Mouse (Mus musculus) CH12.LX (cell line): ENCODE data around the gene Mbl2. TPM values are rescaled to one million over a fixed set of nuclear protein-coding genes. Genes with fewer than 3 reads are reported as not detected.

Experiments
- DNase-seq: peaks from one replicate; pipeline ENCODE4 v3.0.0-alpha.2; 2013; ENCODE audit errors: extremely low read depth
- H3K27ac ChIP-seq: 2 replicates; pipeline ENCODE4 v1.5.1; 2012; ENCODE audit warnings: low read depth, mild to moderate bottlenecking, control low read depth, moderate library complexity; ENCODE audit not compliant: insufficient read depth
- H3K27me3 ChIP-seq: replicated peaks from 2 replicates; pipeline ENCODE3; 2012; ENCODE audit warnings: inconsistent platforms
- H3K36me3 ChIP-seq, 2 experiments: replicated peaks in 1 of 2; 2 replicates each; pipeline versions ENCODE3 to v1.6.1; 2012; ENCODE audit warnings: inconsistent platforms in 1 of 2, low read length in 1 of 2, mild to moderate bottlenecking in 1 of 2, mixed read lengths in 1 of 2, moderate library complexity in 1 of 2; ENCODE audit not compliant: control insufficient read depth in 1 of 2, insufficient read depth in 1 of 2
- H3K4me1 ChIP-seq, 2 experiments: 2 replicates each; pipeline ENCODE4 v1.6.1; 2012; ENCODE audit warnings: inconsistent platforms in 1 of 2, moderate library complexity in 1 of 2; ENCODE audit not compliant: insufficient read depth in 2 of 2, control insufficient read depth in 1 of 2
- H3K4me2 ChIP-seq: 2 replicates; pipeline ENCODE4 v1.6.1; 2012; ENCODE audit warnings: low read depth, mild to moderate bottlenecking, control low read depth; ENCODE audit not compliant: poor library complexity, insufficient read depth, severe bottlenecking
- H3K4me3 ChIP-seq, 3 experiments: fragments of 150-350 bp in 1 of 3; sonication (generic) in 1 of 3; replicated peaks in 1 of 3; 2 replicates each; pipeline versions ENCODE3 to v1.5.1; 2011 to 2012; ENCODE audit warnings: low read depth in 2 of 3, low read length in 2 of 3, mild to moderate bottlenecking in 2 of 3, moderate library complexity in 2 of 3, control low read depth in 1 of 3, improper control_type of control experiment in 1 of 3, inconsistent platforms in 1 of 3, mixed read lengths in 1 of 3; ENCODE audit not compliant: poor library complexity in 1 of 3
- H3K79me2 ChIP-seq: replicated peaks from 2 replicates; pipeline ENCODE4 v1.6.1; 2012; ENCODE audit warnings: mild to moderate bottlenecking, moderate library complexity; ENCODE audit not compliant: control insufficient read depth, poor library complexity, insufficient read depth, severe bottlenecking; ENCODE audit errors: extremely low read depth
- H3K9ac ChIP-seq: 2 replicates; pipeline ENCODE4 v1.6.1; 2012; ENCODE audit warnings: low read depth, mild to moderate bottlenecking, control low read depth, moderate library complexity; ENCODE audit not compliant: insufficient read depth
- H3K9me3 ChIP-seq: replicated peaks from 2 replicates; pipeline ENCODE3; 2012; ENCODE audit warnings: low read length, inconsistent platforms, mixed read lengths
- NELFE ChIP-seq: IDR thresholded peaks from 2 replicates; pipeline ENCODE4 v1.6.1; 2011; ENCODE audit warnings: low read depth, low read length, improper control_type of control experiment
- dilution Hi-C: fragments of 300-500 bp; cut with MboI; formaldehyde crosslinking; loops from 2 replicates; pipeline ENCODE4 v1.14.3; 2020; ENCODE audit warnings: low sequenced_read_pairs; ENCODE audit not compliant: extremely low pct_unique_long_range_greater_than_20kb, extremely low pct_ligation_motif_present
- in situ Hi-C: fragments of 300-500 bp; cut with MboI; formaldehyde crosslinking; loops from 3 replicates; pipeline ENCODE4 v1.14.3; 2019; ENCODE audit warnings: low sequenced_read_pairs, low pct_ligation_motif_present, low pct_unique_long_range_greater_than_20kb, mixed read lengths
- polyA plus RNA-seq: library from polyadenylated mRNA; unstranded; fragments of >175 nt; gene quantifications from 2 replicates; pipeline ENCODE4 v1.2.1, GENCODE M21; 2012; ENCODE audit warnings: low read depth; ENCODE audit not compliant: insufficient read length
- total RNA-seq, 2 experiments: library from RNA; depleted of rRNA; stranded (reverse); fragments of 300-350 nt in 1 of 2; fragments of >200 nt in 1 of 2; gene quantifications; 2 replicates each; pipeline ENCODE4 v1.2.3; 2012 to 2014

Mbl2 gene
- total and polyA plus RNA-seq, 3 experiments, result not detected

- in situ Hi-C loops, result no loop called here
- dilution Hi-C loops, result no loop called here
- H3K9me3 ChIP-seq, result no peaks in the 10 kb centered on the region
- H3K4me1 ChIP-seq, result peaks cover 0 to 9% of the 10 kb centered on the region in 2 experiments; a peak in 2 of 4 replicates
- H3K27me3 ChIP-seq, result no peaks in the 10 kb centered on the region
- no peak overlapping the region for H3K27ac ChIP-seq
- no peaks in the 10 kb centered on the region for H3K36me3 ChIP-seq
- H3K79me2 ChIP-seq, result no peaks in the 10 kb centered on the region
- no peak for DNase-seq
- H3K9ac ChIP-seq, result no peak overlapping the region
- H3K4me3 ChIP-seq, result no peak overlapping the region
- no peak for TF ChIP-seq NELFE
- no peak overlapping the region for H3K4me2 ChIP-seq
These were observed 55.3 kb downstream of the Mbl2 start for GRCm38 (mm10) chr19:30287899-30288490.

Other genes with a start within 250 kb of the Mbl2 start
- not detected in 2 replicates for gene Trpd52l3, start 229.2 kb upstream of the Mbl2 start, total RNA-seq (2012; rRNA removed)
- not detected in 2 replicates for gene Trpd52l3, start 229.2 kb upstream of the Mbl2 start, total RNA-seq (2014; rRNA removed)
- not detected in 2 replicates for gene Trpd52l3, start 229.2 kb upstream of the Mbl2 start, polyA plus RNA-seq
- 26.7 and 29.0 TPM in 2 replicates for gene Uhrf2, start 202.4 kb upstream of the Mbl2 start, total RNA-seq (2012; rRNA removed)
- gene Uhrf2, start 202.4 kb upstream of the Mbl2 start, total RNA-seq (2014; rRNA removed), result 66.3 and 71.4 TPM in 2 replicates
- gene Uhrf2, start 202.4 kb upstream of the Mbl2 start, polyA plus RNA-seq, result 34.0 and 34.1 TPM in 2 replicates
- gene Gldc, start 57.5 kb upstream of the Mbl2 start, total RNA-seq (2012; rRNA removed), result 1.3 and 1.8 TPM in 2 replicates
- 0.24 and 0.30 TPM in 2 replicates for gene Gldc, start 57.5 kb upstream of the Mbl2 start, total RNA-seq (2014; rRNA removed)
- 0.64 and 0.87 TPM in 2 replicates for gene Gldc, start 57.5 kb upstream of the Mbl2 start, polyA plus RNA-seq